Mouse (Mus musculus) midbrain, embryonic 16.5 days (tissue): ENCODE data around the gene Rnf115. TPM values are rescaled to one million over a fixed set of nuclear protein-coding genes. Genes with fewer than 3 reads are reported as not detected.
"Not testable (repeated sequence)": the region's sequence is repeated elsewhere in the genome, so short reads cannot be mapped to it uniquely, and the experiment has no call there.

ENCODE experiments used
- ATAC-seq: fragments of 200-750 bp; cut with Nextera tagmentation; 2 replicates; pipeline ENCODE4 v1.8.0; 2017; ENCODE audit warnings: moderate TSS enrichment
- H3K27ac ChIP-seq: fragments of 300-500 bp; sonication (generic); 2 replicates; pipeline ENCODE4 v1.5.1; 2014; ENCODE audit warnings: mild to moderate bottlenecking, low read length, mixed read lengths
- H3K27me3 ChIP-seq: fragments of 300-500 bp; sonication (generic); 2 replicates; pipeline ENCODE4 v1.6.1; 2014; ENCODE audit warnings: low read depth, low read length, mixed read lengths; ENCODE audit not compliant: control insufficient read depth, insufficient read depth
- H3K36me3 ChIP-seq: fragments of 300-500 bp; sonication (generic); 2 replicates; pipeline ENCODE4 v1.6.1; 2014; ENCODE audit warnings: mild to moderate bottlenecking, low read length, moderate library complexity, mixed read lengths; ENCODE audit not compliant: control insufficient read depth, insufficient read depth
- H3K4me1 ChIP-seq: fragments of 300-500 bp; sonication (generic); 2 replicates; pipeline ENCODE4 v1.6.1; 2014; ENCODE audit warnings: mild to moderate bottlenecking, low read length, mixed read lengths; ENCODE audit not compliant: control insufficient read depth, insufficient read depth
- H3K4me2 ChIP-seq: fragments of 300-500 bp; sonication (generic); 2 replicates; pipeline ENCODE4 v1.6.1; 2014; ENCODE audit warnings: mild to moderate bottlenecking, low read length, mixed read lengths
- H3K4me3 ChIP-seq: fragments of 300-500 bp; sonication (generic); 2 replicates; pipeline ENCODE4 v1.5.1; 2014; ENCODE audit warnings: low read depth, mild to moderate bottlenecking, low read length, moderate library complexity, mixed read lengths
- H3K9ac ChIP-seq: fragments of 300-500 bp; sonication (generic); 2 replicates; pipeline ENCODE4 v1.6.1; 2014; ENCODE audit warnings: low read depth, low read length, mixed read lengths
- H3K9me3 ChIP-seq: fragments of 300-500 bp; sonication (generic); replicated peaks from 2 replicates; pipeline ENCODE4 v1.6.1; 2014; ENCODE audit warnings: mild to moderate bottlenecking, low read length, mixed read lengths; ENCODE audit not compliant: control insufficient read depth, poor library complexity, severe bottlenecking
- WGBS: fragments of 180-500 bp; shearing (Covaris S2); extraction: QIAGEN DNeasy Blood & Tissue Kit; methylation state at CpG from one replicate; pipeline ENCODE4 v1.1.7; 2014; 5-methylcytosine and 5-hydroxymethylcytosine counted together
- polyA plus RNA-seq: library from polyadenylated mRNA; unstranded; fragments of >200 nt; fragmentation: Nextera tagmentation; extraction: Ambion mirVana; gene quantifications from 2 replicates; pipeline ENCODE4 v1.2.1, GENCODE M21; 2015

The Rnf115 gene
- polyA plus RNA-seq, 1 experiment from 2014 or later, result 71.4 TPM

- H3K36me3 ChIP-seq, H3K4me3 ChIP-seq, H3K4me2 ChIP-seq, H3K27me3 ChIP-seq, H3K27ac ChIP-seq, H3K4me1 ChIP-seq, ATAC-seq, H3K9me3 ChIP-seq, H3K9ac ChIP-seq: not testable (repeated sequence)
Observed at GRCm38 (mm10) chr3:96740279-96740678, 12.8 kb downstream of the Rnf115 start.

GRCm38 (mm10) chr3:96744348-96744747 lies 16.9 kb downstream of the Rnf115 start:
- Histone ChIP-seq H3K4me1 (no peaks in the 10 kb centered on the region), H3K36me3 (no peaks in the 10 kb centered on the region), H3K4me2 (no peak overlapping the region), H3K4me3 (no peak overlapping the region), H3K27me3 (no peaks in the 10 kb centered on the region), H3K9ac (no peak overlapping the region), H3K27ac (no peak overlapping the region), H3K9me3 (no peaks in the 10 kb centered on the region)
- no peak for ATAC-seq
- WGBS, result 96% methylated on average over 3 of the region's 3 CpGs

GRCm38 (mm10) chr3:96746829-96747228 lies 19.4 kb downstream of the Rnf115 start:
- H3K27me3 ChIP-seq, result no peaks in the 10 kb centered on the region
- no peak overlapping the region for H3K9ac ChIP-seq
- no peaks in the 10 kb centered on the region for H3K36me3 ChIP-seq
- H3K27ac ChIP-seq, result no peak overlapping the region
- H3K9me3 ChIP-seq, result no peaks in the 10 kb centered on the region
- H3K4me3 ChIP-seq, result no peak overlapping the region
- H3K4me2 ChIP-seq, result no peak overlapping the region
- WGBS, result 80% methylated on average over 1 of the region's 1 CpGs
- no peak for ATAC-seq
- no peaks in the 10 kb centered on the region for H3K4me1 ChIP-seq

GRCm38 (mm10) chr3:96755935-96756334 lies 28.5 kb downstream of the Rnf115 start:
- WGBS, result 90% methylated on average over 1 of the region's 1 CpGs

GRCm38 (mm10) chr3:96757691-96758090 lies 30.2 kb downstream of the Rnf115 start:
- H3K9me3 ChIP-seq, result no peaks in the 10 kb centered on the region
- no peaks in the 10 kb centered on the region for H3K27me3 ChIP-seq
- no peak overlapping the region for H3K9ac ChIP-seq
- 0 out of 2 replicates have a peak, but pooled peaks cover 2% of the 10 kb centered on the region for H3K36me3 ChIP-seq
- no peak overlapping the region for H3K4me3 ChIP-seq
- no peak overlapping the region for H3K4me2 ChIP-seq
- ATAC-seq, result no peak
- H3K4me1 ChIP-seq, result no peaks in the 10 kb centered on the region
- 56% methylated on average over 7 of the region's 7 CpGs for WGBS
- no peak overlapping the region for H3K27ac ChIP-seq

More at GRCm38 (mm10) chr3:96755935-96756334, 28.5 kb downstream of the Rnf115 start:
- no peaks in the 10 kb centered on the region for H3K4me1 ChIP-seq
- H3K9ac ChIP-seq, result no peak overlapping the region
- H3K36me3 ChIP-seq, result 0 out of 2 replicates have a peak, but pooled peaks cover 2% of the 10 kb centered on the region
- H3K4me3 ChIP-seq, result no peak overlapping the region
- ATAC-seq, result no peak
- H3K27me3 ChIP-seq, result no peaks in the 10 kb centered on the region
- no peak overlapping the region for H3K4me2 ChIP-seq
- no peaks in the 10 kb centered on the region for H3K9me3 ChIP-seq
- no peak overlapping the region for H3K27ac ChIP-seq

- Histone ChIP-seq H3K9me3 (no peaks in the 10 kb centered on the region), H3K4me3 (no peak overlapping the region), H3K4me2 (no peak overlapping the region), H3K36me3 (0 out of 2 replicates have a peak, but pooled peaks cover 2% of the 10 kb centered on the region), H3K9ac (no peak overlapping the region), H3K4me1 (no peaks in the 10 kb centered on the region), H3K27me3 (no peaks in the 10 kb centered on the region), H3K27ac (no peak overlapping the region)
- ATAC-seq, result no peak
- WGBS, result 97% methylated on average over 4 of the region's 4 CpGs
Observed at GRCm38 (mm10) chr3:96759695-96760094, 32.2 kb downstream of the Rnf115 start.

- 91% methylated on average over 1 of the region's 1 CpGs for WGBS
- no peak overlapping the region for H3K9ac ChIP-seq
- no peak overlapping the region for H3K27ac ChIP-seq
- peaks cover 3% of the 10 kb centered on the region; the same call in 1 of the 2 replicates for H3K4me1 ChIP-seq
- no peak for ATAC-seq
- no peak overlapping the region for H3K4me3 ChIP-seq
- 0 out of 2 replicates have a peak, but pooled peaks cover 1% of the 10 kb centered on the region for H3K36me3 ChIP-seq
- no peak overlapping the region for H3K4me2 ChIP-seq
- H3K9me3 ChIP-seq, result no peaks in the 10 kb centered on the region
- no peaks in the 10 kb centered on the region for H3K27me3 ChIP-seq
Observed at GRCm38 (mm10) chr3:96764528-96764927, 37.1 kb downstream of the Rnf115 start.

- H3K27me3 ChIP-seq, result no peaks in the 10 kb centered on the region
- H3K4me1 ChIP-seq, result peaks cover 3% of the 10 kb centered on the region; the same call in 1 of the 2 replicates
- 93% methylated on average over 5 of the region's 5 CpGs for WGBS
Observed at GRCm38 (mm10) chr3:96769971-96770370, 42.5 kb downstream of the Rnf115 start.

GRCm38 (mm10) chr3:96772949-96773348 lies 45.5 kb downstream of the Rnf115 start:
- H3K36me3 ChIP-seq, result 0 out of 2 replicates have a peak, but pooled peaks cover 2% of the 10 kb centered on the region
- H3K9me3 ChIP-seq, result no peaks in the 10 kb centered on the region
- H3K27ac ChIP-seq, result no peak overlapping the region
- no peaks in the 10 kb centered on the region for H3K4me1 ChIP-seq
- H3K27me3 ChIP-seq, result no peaks in the 10 kb centered on the region
- H3K9ac ChIP-seq, result no peak overlapping the region
- no peak overlapping the region for H3K4me3 ChIP-seq
- ATAC-seq, result no peak
- H3K4me2 ChIP-seq, result no peak overlapping the region
- 77% methylated on average over 1 of the region's 1 CpGs for WGBS

More at GRCm38 (mm10) chr3:96769971-96770370, 42.5 kb downstream of the Rnf115 start:
- no peak overlapping the region for H3K4me3 ChIP-seq
- H3K27ac ChIP-seq, result no peak overlapping the region
- no peak overlapping the region for H3K4me2 ChIP-seq
- no peak overlapping the region for H3K9ac ChIP-seq
- ATAC-seq, result no peak
- H3K9me3 ChIP-seq, result no peaks in the 10 kb centered on the region
- H3K36me3 ChIP-seq, result no peaks in the 10 kb centered on the region
